Mouse (Mus musculus): Measurements from ENCODE around the gene Chst2. TPM values are rescaled to one million over a fixed set of nuclear protein-coding genes. Genes with fewer than 3 reads are reported as not detected.

Gene Chst2
- total RNA-seq (2022) = under 1 TPM; 0.19 to 0.36 (median 0.30) TPM

GRCm38 (mm10) chr9:95406571-95407561, at the start of gene Chst2:
TSS of gene Chst2 (minus strand) at chr9:95406722.
- DNase-seq (ENCODE audit: low spot score in 2 of 2) = peak; percentile 65 to 70

- no peak for DNase-seq (ENCODE audit: low spot score in 2 of 2)
Measured at GRCm38 (mm10) chr9:95451931-95452330, 45.4 kb upstream of the Chst2 start.

GRCm38 (mm10) chr9:95450586-95450985, 44.1 kb upstream of the Chst2 start:
- DNase-seq (ENCODE audit: low spot score in 2 of 2) = no peak

- DNase-seq (ENCODE audit: low spot score in 2 of 2) = no peak
Measured at GRCm38 (mm10) chr9:95442321-95442731, 35.8 kb upstream of the Chst2 start.

GRCm38 (mm10) chr9:95437883-95438282, 31.4 kb upstream of the Chst2 start:
- DNase-seq (ENCODE audit: low spot score in 2 of 2) = no peak

- DNase-seq (ENCODE audit: low spot score in 2 of 2) = no peak
Measured at GRCm38 (mm10) chr9:95436294-95436613, 29.7 kb upstream of the Chst2 start.

- no peak for DNase-seq (ENCODE audit: low spot score in 2 of 2)
Measured at GRCm38 (mm10) chr9:95435506-95436293, 29.2 kb upstream of the Chst2 start.

GRCm38 (mm10) chr9:95428277-95428676, 21.8 kb upstream of the Chst2 start:
- no peak for DNase-seq (ENCODE audit: low spot score in 2 of 2)

GRCm38 (mm10) chr9:95413911-95414310, 7.4 kb upstream of the Chst2 start:
- no peak for DNase-seq (ENCODE audit: low spot score in 2 of 2)

GRCm38 (mm10) chr9:95412047-95412446, 5.5 kb upstream of the Chst2 start:
- DNase-seq (ENCODE audit: low spot score in 2 of 2) = no peak

GRCm38 (mm10) chr9:95407586-95408220, 1.2 kb upstream of the Chst2 start:
- DNase-seq (ENCODE audit: low spot score in 2 of 2) = no peak

GRCm38 (mm10) chr9:95405946-95406570, 464 bp downstream of the Chst2 start:
- DNase-seq (ENCODE audit: low spot score in 2 of 2) = peak in 1 of 2 experiments; percentile 5

- peak in 1 of 2 experiments; percentile 30 for DNase-seq (ENCODE audit: low spot score in 2 of 2)
Measured at GRCm38 (mm10) chr9:95405511-95405945, 994 bp downstream of the Chst2 start.

GRCm38 (mm10) chr9:95404811-95405465, 1.6 kb downstream of the Chst2 start:
- DNase-seq (ENCODE audit: low spot score in 2 of 2) = peak in 1 of 2 experiments; percentile 3

GRCm38 (mm10) chr9:95401686-95402085, 4.8 kb downstream of the Chst2 start:
- DNase-seq (ENCODE audit: low spot score in 2 of 2) = no peak

- no peak for DNase-seq (ENCODE audit: low spot score in 2 of 2)
Measured at GRCm38 (mm10) chr9:95392011-95392410, 14.5 kb downstream of the Chst2 start.

- DNase-seq (ENCODE audit: low spot score in 2 of 2) = no peak
Measured at GRCm38 (mm10) chr9:95389956-95390355, 16.6 kb downstream of the Chst2 start.

- no peak for DNase-seq (ENCODE audit: low spot score in 2 of 2)
Measured at GRCm38 (mm10) chr9:95387881-95388380, 18.6 kb downstream of the Chst2 start.

- DNase-seq (ENCODE audit: low spot score in 2 of 2) = no peak
Measured at GRCm38 (mm10) chr9:95375966-95376365, 30.6 kb downstream of the Chst2 start.

- DNase-seq (ENCODE audit: low spot score in 2 of 2) = no peak
Measured at GRCm38 (mm10) chr9:95375336-95375735, 31.2 kb downstream of the Chst2 start.

Data from gastrocnemius, adult 8-10 months (tissue).